Mouse (Mus musculus): Measurements from ENCODE around the gene Kbtbd4.

- TF ChIP-seq TAL1 (IDR thresholded peaks at IDR 0.05; ENCODE audit: low read length), result no peak
- TF ChIP-seq GATA1 (IDR thresholded peaks at IDR 0.05; ENCODE audit: low read length), result no peak
Measured at GRCm38 (mm10) chr2:90904856-90905224, 300 bp downstream of the Kbtbd4 start.
